Mouse (Mus musculus) hindbrain, embryonic 14.5 days (tissue): ENCODE data around the gene Mcrs1. TPM values are rescaled to one million over a fixed set of nuclear protein-coding genes. Genes with fewer than 3 reads are reported as not detected.
"Not testable (repeated sequence)": the region's sequence is repeated elsewhere in the genome, so short reads cannot be mapped to it uniquely, and the experiment has no call there.

Experiments
- ATAC-seq: fragments of 200-750 bp; cut with Nextera tagmentation; 2 replicates; pipeline ENCODE4 v1.8.0; 2017; ENCODE audit warnings: moderate number of reproducible peaks, mild to moderate bottlenecking, moderate TSS enrichment, moderate library complexity; ENCODE audit not compliant: low FRiP score
- DNase-seq: peaks from one replicate; pipeline ENCODE4 v3.0.0-alpha.2; 2015; ENCODE audit warnings: low spot score
- H3K27ac ChIP-seq: fragments of 300-500 bp; sonication (generic); 2 replicates; pipeline ENCODE4 v1.5.1; 2014; ENCODE audit warnings: mild to moderate bottlenecking, moderate library complexity
- H3K27me3 ChIP-seq: fragments of 300-500 bp; sonication (generic); 2 replicates; pipeline ENCODE4 v1.6.1; 2014; ENCODE audit warnings: mild to moderate bottlenecking, low read length, mixed read lengths; ENCODE audit not compliant: control insufficient read depth, insufficient read depth
- H3K36me3 ChIP-seq: fragments of 300-500 bp; sonication (generic); replicated peaks from 2 replicates; pipeline ENCODE4 v1.6.1; 2014; ENCODE audit not compliant: control insufficient read depth, insufficient read depth
- H3K4me1 ChIP-seq: fragments of 300-500 bp; sonication (generic); replicated peaks from 2 replicates; pipeline ENCODE4 v1.6.1; 2014; ENCODE audit warnings: antibody characterized with exemption, low read length, mixed read lengths; ENCODE audit not compliant: control insufficient read depth, insufficient read depth
- H3K4me2 ChIP-seq: fragments of 300-500 bp; sonication (generic); replicated peaks from 2 replicates; pipeline ENCODE4 v1.6.1; 2014; ENCODE audit warnings: mild to moderate bottlenecking, moderate library complexity
- H3K4me3 ChIP-seq: fragments of 300-500 bp; sonication (generic); replicated peaks from 2 replicates; pipeline ENCODE4 v1.5.1; 2014; ENCODE audit warnings: mild to moderate bottlenecking, low read length
- H3K9ac ChIP-seq: fragments of 300-500 bp; sonication (generic); 2 replicates; pipeline ENCODE4 v1.6.1; 2014
- H3K9me3 ChIP-seq: fragments of 300-500 bp; sonication (generic); 2 replicates; pipeline ENCODE4 v1.6.1; 2016; ENCODE audit warnings: low read length; ENCODE audit not compliant: control insufficient read depth
- WGBS: fragments of 180-500 bp; shearing (Covaris S2); extraction: QIAGEN DNeasy Blood & Tissue Kit; methylation state at CpG from one replicate; pipeline ENCODE4 v1.1.7; 2014; 5-methylcytosine and 5-hydroxymethylcytosine counted together
- polyA plus RNA-seq: library from polyadenylated mRNA; unstranded; fragments of >200 nt; fragmentation: Nextera tagmentation; extraction: Ambion mirVana; gene quantifications from 2 replicates; pipeline ENCODE4 v1.2.1, GENCODE M21; 2014

The Mcrs1 gene
- polyA plus RNA-seq, 1 experiment from 2014 or later: 205 TPM

DNA sequence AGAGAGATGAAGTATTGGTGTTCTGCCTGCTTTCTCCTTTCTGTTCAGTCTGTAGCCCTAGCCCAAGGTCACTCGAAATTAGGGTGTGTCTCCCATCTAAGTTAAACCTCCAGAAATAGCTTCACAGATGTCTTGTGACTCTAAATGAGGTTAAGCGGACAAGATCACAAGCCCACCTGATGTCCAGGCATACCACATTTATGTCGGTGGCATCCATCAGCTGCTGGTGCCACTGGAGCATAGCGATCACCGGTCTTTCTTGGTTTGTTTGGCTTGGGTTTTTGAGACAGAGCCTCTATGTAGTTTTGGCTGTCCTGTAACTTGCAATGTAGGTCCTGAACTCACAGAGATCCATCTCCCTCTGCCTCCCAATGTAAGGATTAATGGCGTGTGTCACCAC is 2.0 kb upstream of the Mcrs1 start:
- no peak overlapping the region for H3K4me3 ChIP-seq
- no peaks in the 10 kb centered on the region for H3K27me3 ChIP-seq
- H3K27ac ChIP-seq: no peak overlapping the region
- no peak overlapping the region for H3K9ac ChIP-seq
- DNase-seq (no peak), ATAC-seq (no peak)
- H3K36me3 ChIP-seq: peaks cover 11% of the 10 kb centered on the region
- H3K9me3 ChIP-seq: no peaks in the 10 kb centered on the region
- H3K4me2 ChIP-seq: 0 out of 2 replicates have a peak overlapping the region, but pooled peaks have one; percentile 92
- 96% methylated on average over 6 of the region's 6 CpGs for WGBS
- peaks cover 10% of the 10 kb centered on the region for H3K4me1 ChIP-seq

DNA sequence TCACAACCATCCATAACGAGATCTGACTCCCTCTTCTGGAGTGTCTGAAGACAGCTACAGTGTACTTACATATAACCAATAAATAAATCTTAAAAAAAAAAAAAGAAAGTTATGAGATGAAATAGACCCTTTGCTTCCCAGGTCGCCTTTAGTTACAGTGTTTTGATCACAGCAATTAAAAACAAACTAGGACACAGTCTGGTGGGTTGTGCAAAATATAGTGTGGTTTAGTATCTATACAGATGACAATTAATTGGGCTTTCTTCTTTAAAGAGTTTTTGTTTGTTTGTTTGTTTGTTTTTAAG is 1.4 kb upstream of the Mcrs1 start:
- not testable (repeated sequence) for H3K27me3 ChIP-seq, H3K9me3 ChIP-seq, H3K4me1 ChIP-seq, H3K27ac ChIP-seq, DNase-seq, ATAC-seq, H3K9ac ChIP-seq, H3K4me3 ChIP-seq
- Histone ChIP-seq H3K36me3 (peaks cover 17% of the 10 kb centered on the region), H3K4me2 (peak overlapping the region; percentile 92)
- 40% methylated on average over 2 of the region's 2 CpGs for WGBS

DNA sequence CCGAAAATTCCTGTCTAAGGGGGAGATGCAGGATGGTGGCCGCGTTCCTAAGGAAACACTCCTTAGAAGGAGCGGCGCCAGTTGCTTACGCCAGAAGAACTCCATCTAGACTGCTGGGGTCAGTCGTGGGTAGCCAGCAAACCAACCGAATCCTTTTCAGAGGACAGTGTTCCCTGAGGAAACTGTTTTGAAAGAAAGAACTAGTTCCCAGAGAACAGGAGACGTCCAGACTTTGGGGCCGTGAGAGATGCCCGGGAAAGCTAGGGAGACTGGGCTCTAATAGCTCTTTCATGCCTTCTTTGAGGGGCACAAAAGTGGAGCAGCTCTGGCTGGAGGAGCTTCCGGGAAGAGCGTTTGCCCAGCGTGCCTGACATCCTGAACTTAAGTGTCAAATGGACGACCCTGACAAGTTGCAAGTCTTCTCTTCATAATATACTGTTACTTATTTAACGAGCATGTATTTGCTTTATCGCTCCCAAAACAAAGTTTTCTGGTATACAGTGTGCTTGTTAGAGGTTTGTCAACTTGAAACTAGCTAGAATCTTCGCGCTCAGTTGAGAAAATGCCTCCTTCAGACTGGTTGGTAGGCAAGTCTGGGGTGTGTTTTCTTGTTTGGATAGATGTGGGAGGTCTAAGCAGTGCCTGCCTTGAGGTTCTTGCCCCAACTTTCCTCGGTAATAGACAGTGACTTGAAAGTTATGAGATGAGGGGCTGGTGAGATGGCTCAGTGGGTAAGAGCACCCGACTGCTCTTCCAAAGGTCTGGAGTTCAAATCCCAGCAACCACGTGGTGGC is 817 bp upstream of the Mcrs1 start:
- Histone ChIP-seq H3K4me2 (peak overlapping the region; percentile 92), H3K9ac (peak overlapping the region; percentile 72), H3K4me3 (peak overlapping the region; percentile 44), H3K9me3 (no peaks in the 10 kb centered on the region), H3K4me1 (peaks cover 10% of the 10 kb centered on the region), H3K27ac (peak overlapping the region; percentile 96), H3K27me3 (no peaks in the 10 kb centered on the region), H3K36me3 (peaks cover 22% of the 10 kb centered on the region)
- WGBS: 5% methylated on average over 22 of the region's 22 CpGs
- ATAC-seq (peak; percentile 29; the same call in 1 of the 2 replicates), DNase-seq (peak; percentile 43)

DNA sequence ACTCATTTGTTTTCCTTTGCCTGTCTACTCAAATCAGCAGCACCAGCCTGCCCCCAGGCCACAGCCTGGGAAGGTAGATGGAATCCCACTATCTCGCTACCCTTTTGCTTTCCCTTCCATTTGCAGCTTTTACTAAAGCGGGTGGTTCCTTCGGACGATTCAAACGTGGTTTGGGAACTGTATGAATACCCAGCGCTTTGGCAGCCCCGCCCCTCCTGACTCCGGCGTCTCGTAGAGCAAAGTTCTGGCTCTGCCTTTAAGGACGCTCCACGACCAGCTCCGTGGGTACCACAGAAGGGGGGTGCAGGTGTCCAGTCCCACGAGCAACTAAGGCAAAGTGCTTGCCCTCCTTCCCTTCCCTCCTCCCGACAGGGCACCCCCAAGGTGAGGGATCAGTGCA is 650 bp downstream of the Mcrs1 start:
- peak overlapping the region; percentile 72 for H3K9ac ChIP-seq
- H3K36me3 ChIP-seq: peaks cover 37% of the 10 kb centered on the region
- peak overlapping the region; percentile 59 for H3K27ac ChIP-seq
- not testable (repeated sequence) for H3K9me3 ChIP-seq, H3K4me1 ChIP-seq, DNase-seq, H3K27me3 ChIP-seq, ATAC-seq
- under 1% methylated on average over 13 of the region's 15 CpGs for whole genome bisulfite sequencing
- peak overlapping the region; percentile 80 for H3K4me2 ChIP-seq
- peak overlapping the region; percentile 44 for H3K4me3 ChIP-seq

DNA sequence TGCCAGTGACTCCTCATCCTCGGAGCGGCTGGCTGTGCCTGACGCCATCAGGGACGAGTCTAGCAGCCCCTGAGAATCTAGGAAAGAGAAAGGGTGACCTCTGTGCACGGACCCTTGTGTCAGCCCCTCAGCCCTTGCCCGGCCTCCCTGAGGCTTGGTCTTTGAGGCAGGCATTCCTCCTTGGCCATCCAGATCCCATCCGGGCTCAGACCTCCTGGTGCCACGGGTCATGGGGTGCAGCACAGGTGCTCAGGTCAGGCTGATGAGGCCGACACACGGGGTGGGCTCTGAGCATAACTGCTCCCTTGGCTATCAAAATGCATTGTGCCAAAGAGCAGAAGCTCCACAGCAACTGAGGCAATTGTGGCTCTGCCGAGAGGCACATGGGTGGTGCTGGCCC is 1.8 kb downstream of the Mcrs1 start:
- ATAC-seq: no peak
- Histone ChIP-seq H3K4me1 (peaks cover 10% of the 10 kb centered on the region), H3K36me3 (peaks cover 49% of the 10 kb centered on the region), H3K27me3 (no peaks in the 10 kb centered on the region), H3K4me2 (no peak overlapping the region), H3K9me3 (no peaks in the 10 kb centered on the region), H3K9ac (no peak overlapping the region), H3K4me3 (no peak overlapping the region), H3K27ac (no peak overlapping the region)
- WGBS: 94% methylated on average over 11 of the region's 11 CpGs
- no peak for DNase-seq

DNA sequence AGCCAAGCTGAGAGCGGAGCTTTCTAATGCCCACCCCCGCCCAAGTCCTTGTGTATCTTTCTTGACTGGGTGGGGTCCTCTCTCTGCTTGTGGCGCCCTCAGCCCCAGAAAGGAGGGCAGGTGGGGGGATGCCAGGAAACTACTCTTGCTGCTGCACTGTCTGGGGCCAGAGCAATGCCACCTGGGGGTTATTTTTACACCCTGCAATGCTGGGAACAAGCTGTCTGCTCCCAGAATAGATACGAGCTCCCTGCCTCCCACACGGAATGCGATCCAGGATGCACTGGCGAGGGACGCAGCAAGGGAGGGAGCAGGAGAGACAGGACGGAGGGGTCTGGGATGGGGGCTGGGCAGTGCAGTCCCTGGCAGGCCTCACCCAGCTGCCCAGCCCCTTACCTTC is 2.8 kb downstream of the Mcrs1 start:
- ATAC-seq (no peak), DNase-seq (no peak)
- no peak overlapping the region for H3K9ac ChIP-seq
- no peak overlapping the region for H3K4me3 ChIP-seq
- no peaks in the 10 kb centered on the region for H3K9me3 ChIP-seq
- no peaks in the 10 kb centered on the region for H3K27me3 ChIP-seq
- H3K36me3 ChIP-seq: peaks cover 59% of the 10 kb centered on the region
- peaks cover 10% of the 10 kb centered on the region for H3K4me1 ChIP-seq
- 84% methylated on average over 9 of the region's 9 CpGs for WGBS
- H3K4me2 ChIP-seq: no peak overlapping the region
- no peak overlapping the region for H3K27ac ChIP-seq

DNA sequence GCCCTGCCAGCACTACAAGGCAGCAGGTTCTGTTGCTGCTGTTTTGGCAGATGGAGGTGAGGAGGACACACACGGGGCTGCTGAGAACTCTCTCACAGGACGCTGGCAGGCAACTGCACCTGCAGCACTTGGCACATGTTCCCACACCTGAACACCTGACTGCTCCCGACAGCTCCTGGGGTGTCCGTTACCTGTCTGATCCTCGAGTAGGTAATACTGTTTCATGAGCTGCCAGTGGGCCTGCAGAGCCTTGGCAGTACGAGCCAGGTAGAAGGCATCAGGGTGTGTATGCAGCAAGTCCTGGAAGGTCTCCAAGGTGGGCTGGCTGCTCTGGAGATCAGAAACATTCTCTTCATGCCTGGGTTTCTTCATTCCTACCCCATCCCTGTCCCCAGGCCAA is 5.0 kb downstream of the Mcrs1 start:
- 95% methylated on average over 6 of the region's 6 CpGs for WGBS
- DNase-seq, H3K9ac ChIP-seq, H3K9me3 ChIP-seq, H3K4me3 ChIP-seq, H3K27me3 ChIP-seq, ATAC-seq, H3K4me2 ChIP-seq, H3K4me1 ChIP-seq, H3K27ac ChIP-seq: not testable (repeated sequence)
- H3K36me3 ChIP-seq: peaks cover 81% of the 10 kb centered on the region

DNA sequence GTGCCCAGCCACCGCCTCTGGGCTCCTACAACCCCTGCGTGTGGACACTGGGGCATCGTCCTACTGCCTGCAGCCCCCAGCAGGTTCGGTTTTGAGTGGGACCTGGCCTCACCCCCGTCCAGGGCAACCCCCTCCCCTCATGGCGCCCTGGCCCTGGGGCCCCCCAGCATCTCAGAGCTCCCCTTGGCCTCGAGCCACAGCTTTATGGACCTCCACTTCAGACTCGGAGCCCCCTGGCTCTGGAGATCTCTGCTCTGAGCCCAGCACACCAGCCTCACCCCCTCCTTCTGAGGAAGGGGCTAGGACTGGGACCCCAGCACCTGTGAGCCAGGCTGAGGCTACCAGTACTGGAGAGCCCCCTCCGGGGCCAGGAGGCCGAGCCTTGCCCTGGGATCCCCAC is 9.7 kb downstream of the Mcrs1 start:
- Histone ChIP-seq H3K27ac (no peak overlapping the region), H3K9ac (no peak overlapping the region), H3K27me3 (no peaks in the 10 kb centered on the region), H3K36me3 (peaks cover 62% of the 10 kb centered on the region), H3K4me2 (no peak overlapping the region), H3K4me1 (no peaks in the 10 kb centered on the region), H3K4me3 (no peak overlapping the region), H3K9me3 (no peaks in the 10 kb centered on the region)
- DNase-seq (no peak), ATAC-seq (no peak)
- 91% methylated on average over 8 of the region's 10 CpGs for WGBS

DNA sequence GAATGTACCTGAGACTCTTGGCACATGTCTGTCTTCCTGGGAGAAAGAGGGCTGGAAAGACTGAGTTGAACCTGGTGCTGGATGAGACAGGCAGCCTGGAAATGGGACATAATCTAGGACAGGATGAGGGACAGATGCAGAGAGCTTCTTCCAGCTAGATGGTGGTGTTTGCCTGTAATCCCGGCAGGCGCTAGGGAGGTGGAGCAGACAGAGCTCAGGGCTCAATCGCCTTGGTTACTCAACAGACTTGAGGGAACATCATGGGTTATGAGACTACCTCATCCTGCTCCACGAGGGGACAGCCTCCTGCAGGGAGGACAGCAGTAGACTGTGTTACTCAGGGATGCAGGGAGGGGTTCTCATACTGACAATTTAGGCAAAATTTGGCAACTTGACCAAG is 10.5 kb downstream of the Mcrs1 start:
- no peak for DNase-seq

DNA sequence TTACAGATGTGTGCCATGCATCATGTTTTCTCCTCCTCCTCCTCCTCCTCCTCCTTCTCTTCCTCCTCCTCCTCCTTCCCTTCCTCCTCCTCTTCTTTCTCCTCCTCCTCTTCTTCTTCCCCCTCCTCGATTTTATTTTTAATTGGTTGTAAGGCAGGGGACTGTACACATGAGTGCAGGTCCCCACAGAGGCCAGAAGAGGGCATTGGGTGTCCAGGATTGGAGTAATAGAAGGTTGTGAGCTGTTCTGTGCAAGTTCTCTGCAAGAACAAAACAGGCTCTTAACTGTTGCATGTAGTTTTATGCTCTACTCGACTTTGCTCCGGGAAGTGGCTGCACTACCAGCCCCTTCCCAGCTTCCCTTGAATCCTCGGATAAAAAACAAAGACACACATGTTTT is 11.6 kb downstream of the Mcrs1 start:
- Histone ChIP-seq H3K9ac (no peak overlapping the region), H3K27ac (no peak overlapping the region), H3K9me3 (no peaks in the 10 kb centered on the region), H3K4me1 (no peaks in the 10 kb centered on the region), H3K4me2 (no peak overlapping the region), H3K27me3 (no peaks in the 10 kb centered on the region), H3K4me3 (no peak overlapping the region), H3K36me3 (peaks cover 43% of the 10 kb centered on the region)
- ATAC-seq (no peak), DNase-seq (no peak)
- 83% methylated on average over 4 of the region's 4 CpGs for WGBS

More for the DNA sequence above, 10.5 kb downstream of the Mcrs1 start:
- no peak for ATAC-seq
- H3K9ac ChIP-seq: no peak overlapping the region
- H3K27me3 ChIP-seq: no peaks in the 10 kb centered on the region
- H3K9me3 ChIP-seq: no peaks in the 10 kb centered on the region
- H3K4me1 ChIP-seq: no peaks in the 10 kb centered on the region
- 72% methylated on average over 4 of the region's 4 CpGs for WGBS
- H3K4me3 ChIP-seq: no peak overlapping the region
- peaks cover 54% of the 10 kb centered on the region for H3K36me3 ChIP-seq
- H3K4me2 ChIP-seq: no peak overlapping the region
- no peak overlapping the region for H3K27ac ChIP-seq
